Mouse (Mus musculus) mammary gland, adult 2 months (tissue): Measurements from ENCODE around the gene A030003K21Rik. TPM values are rescaled to one million over a fixed set of nuclear protein-coding genes. Genes with fewer than 3 reads are reported as not detected.

ENCODE experiments used
- polyA plus RNA-seq: library from polyadenylated mRNA; depleted of rRNA; stranded (reverse); fragments of >200 nt; gene quantifications from 2 replicates; pipeline ENCODE4 v1.2.3, GENCODE M21; 2012; ENCODE audit warnings: low replicate concordance; rRNA removed

Gene A030003K21Rik
- polyA plus RNA-seq, result not detected in 2 replicates

GRCm38 (mm10) chr1:82943295-82943694, at the start of gene A030003K21Rik:
TSS of gene A030003K21Rik (minus strand) at chr1:82943388.

GRCm38 (mm10) chr1:82959870-82960385, 16.7 kb upstream of the A030003K21Rik start, which contains the start of gene Gm47955:
TSS of gene Gm47955 (plus strand) at chr1:82960286.

GRCm38 (mm10) chr1:82955913-82956312, 12.7 kb upstream of the A030003K21Rik start, which contains the start of gene Gm7544:
TSS of gene Gm7544 (minus strand) at chr1:82956013.

GRCm38 (mm10) chr1:82931326-82931725, 11.9 kb downstream of the A030003K21Rik start, which contains the start of gene Gm6217:
TSS of gene Gm6217 (minus strand) at chr1:82931399.

GRCm38 (mm10) chr1:82924650-82925049, 18.5 kb downstream of the A030003K21Rik start, which contains the start of gene A030014E15Rik:
TSS of gene A030014E15Rik (plus strand) at chr1:82924917.

GRCm38 (mm10) chr1:82913025-82913424, 30.2 kb downstream of the A030003K21Rik start, which contains the start of gene A030005L19Rik:
TSS of gene A030005L19Rik (plus strand) at chr1:82913325.

Other genes with a start within 250 kb of the A030003K21Rik start
- gene Mff, start 218.5 kb downstream of the A030003K21Rik start, polyA plus RNA-seq, result 50.1 and 51.4 TPM in 2 replicates
- gene Tm4sf20, start 174.9 kb downstream of the A030003K21Rik start, polyA plus RNA-seq, result not detected in 2 replicates
- not detected in 2 replicates for gene Gm47791, start 172.1 kb downstream of the A030003K21Rik start, polyA plus RNA-seq
- 42.7 and 63.9 TPM in 2 replicates for gene Agfg1, start 103.9 kb downstream of the A030003K21Rik start, polyA plus RNA-seq
- gene A030005L19Rik, start 30.1 kb downstream of the A030003K21Rik start, polyA plus RNA-seq, result 0.60 and 1.1 TPM in 2 replicates
- gene A030014E15Rik, start 18.5 kb downstream of the A030003K21Rik start, polyA plus RNA-seq, result not detected in 2 replicates
- gene Gm6217, start 12.0 kb downstream of the A030003K21Rik start, polyA plus RNA-seq, result not detected in 2 replicates
- not detected in 2 replicates for gene Gm7544, start 12.6 kb upstream of the A030003K21Rik start, polyA plus RNA-seq
- gene Gm47955, start 16.9 kb upstream of the A030003K21Rik start, polyA plus RNA-seq, result not detected in 2 replicates
- not detected in 2 replicates for gene Gm47959, start 57.2 kb upstream of the A030003K21Rik start, polyA plus RNA-seq
- 0.41 and 0.72 TPM in 2 replicates for gene Slc19a3, start 95.1 kb upstream of the A030003K21Rik start, polyA plus RNA-seq
- not detected in 2 replicates for gene Krtap28-10, start 99.1 kb upstream of the A030003K21Rik start, polyA plus RNA-seq
- not detected in 2 replicates for gene Gm47969, start 101.5 kb upstream of the A030003K21Rik start, polyA plus RNA-seq
- not detected in 2 replicates for gene A030005K14Rik, start 116.0 kb upstream of the A030003K21Rik start, polyA plus RNA-seq
- gene Krtap28-13, start 117.5 kb upstream of the A030003K21Rik start, polyA plus RNA-seq, result not detected in 2 replicates
- 0.32 TPM in 1 of 2 replicates, not detected in the other for gene Ccl20, start 173.4 kb upstream of the A030003K21Rik start, polyA plus RNA-seq
- not detected in 2 replicates for gene Daw1, start 216.4 kb upstream of the A030003K21Rik start, polyA plus RNA-seq